Mouse (Mus musculus) ES-Bruce4 (cell line): ENCODE measurements around the gene Nup133.

ENCODE experiments used
- CTCF ChIP-seq: IDR thresholded peaks from one replicate; pipeline ENCODE4 v1.8.1; 2011; ENCODE audit warnings: low read depth, low read length
- POLR2A ChIP-seq: IDR thresholded peaks from one replicate; pipeline ENCODE4 v1.8.1; 2011; ENCODE audit warnings: low read length; ENCODE audit not compliant: insufficient read depth

DNA sequence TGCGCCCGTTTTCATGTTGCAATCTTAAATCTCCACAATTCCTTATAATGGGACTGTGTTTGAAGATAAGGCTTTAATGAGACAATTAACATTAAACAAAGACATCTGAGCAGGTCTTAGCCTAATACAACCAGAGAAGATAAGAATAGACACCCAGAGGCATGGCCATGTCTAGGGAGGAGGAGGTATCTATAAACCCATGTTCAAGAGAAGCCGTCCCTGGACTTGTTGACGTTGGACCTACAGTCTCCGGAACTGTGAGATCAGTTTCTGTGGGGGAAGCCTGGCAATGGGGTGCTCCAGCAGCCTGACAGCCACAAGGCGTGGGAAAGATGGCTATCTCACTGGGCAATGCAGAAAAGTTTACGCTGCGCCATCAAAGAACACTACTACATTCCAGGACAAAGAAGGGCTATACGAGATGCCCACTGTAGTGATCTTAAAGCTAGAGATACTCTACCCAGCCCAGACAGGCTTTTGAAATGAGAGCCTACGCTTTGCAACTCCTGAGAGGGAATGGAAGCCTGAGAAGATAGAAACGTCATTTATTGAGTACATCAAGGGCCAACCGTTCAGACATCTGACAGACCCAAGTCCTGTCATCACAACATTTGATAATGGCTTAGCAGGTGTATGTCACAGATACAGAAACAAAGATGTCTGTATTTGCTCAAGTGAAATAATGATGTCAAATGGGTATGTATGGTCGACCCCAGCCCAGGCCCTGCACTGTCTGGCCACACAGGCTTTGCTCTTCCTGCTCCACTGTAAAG is 41.4 kb upstream of the Nup133 start:
- TF ChIP-seq POLR2A, result no peak
- TF ChIP-seq CTCF, result no peak
